Mouse (Mus musculus) lung, adult 10 weeks (tissue): Measurements from ENCODE around the gene Naa35. TPM values are rescaled to one million over a fixed set of nuclear protein-coding genes. Genes with fewer than 3 reads are reported as not detected.

ENCODE experiments used
- polyA plus RNA-seq: library from polyadenylated mRNA; stranded (reverse); fragments of 350-450 nt; fragmentation: Illumina TruSeq; extraction: RNeasy Lipid Tissue Mini Kit (QIAGEN cat#74804); gene quantifications from one replicate; pipeline ENCODE4 v1.2.3, GENCODE M21; 2014; ENCODE audit warnings: low read depth, low replicate concordance; ENCODE audit not compliant: insufficient read depth

Gene Naa35
- polyA plus RNA-seq, result 38.0 TPM

DNA sequence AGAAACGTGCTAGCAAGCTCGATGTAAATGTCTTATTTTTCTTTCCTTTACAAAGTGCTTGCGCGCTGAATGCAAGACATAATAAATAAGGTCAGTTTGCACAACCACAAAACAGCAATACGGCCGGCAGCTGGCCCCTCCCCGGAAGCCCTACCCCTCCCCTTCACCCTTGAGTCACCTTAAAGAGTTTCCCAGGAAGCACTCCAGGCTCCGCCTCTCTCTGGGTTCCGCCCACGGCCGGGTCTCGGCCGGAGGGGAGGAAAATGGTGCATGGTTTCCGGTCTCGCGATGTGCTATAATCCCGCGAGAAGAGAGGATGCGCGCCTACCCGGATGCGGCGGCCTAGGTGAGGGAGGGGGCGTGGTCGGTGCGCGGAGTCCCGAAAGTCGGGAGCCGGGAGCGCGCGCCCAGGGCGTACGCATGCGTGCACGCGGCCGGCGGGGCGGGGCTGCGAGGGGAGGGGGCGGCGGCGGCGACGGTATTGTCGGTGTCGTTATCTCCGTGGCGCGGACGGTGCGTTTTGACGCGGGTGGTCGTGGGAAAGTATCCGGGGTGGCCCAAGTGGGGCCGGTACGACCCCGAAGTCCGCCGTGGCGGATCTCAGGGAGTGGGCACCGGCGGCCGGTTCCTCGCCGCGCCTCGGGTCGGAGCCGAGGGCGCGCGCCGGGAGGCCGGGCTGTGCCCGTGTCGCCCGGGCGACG, at the start of gene Naa35, which contains the start of gene Agtpbp1:
Naa35 (plus strand) TSS at position 313 of the 701 bp plus-strand sequence.
Agtpbp1 (minus strand) TSS at position 281 of the 701 bp plus-strand sequence.

DNA sequence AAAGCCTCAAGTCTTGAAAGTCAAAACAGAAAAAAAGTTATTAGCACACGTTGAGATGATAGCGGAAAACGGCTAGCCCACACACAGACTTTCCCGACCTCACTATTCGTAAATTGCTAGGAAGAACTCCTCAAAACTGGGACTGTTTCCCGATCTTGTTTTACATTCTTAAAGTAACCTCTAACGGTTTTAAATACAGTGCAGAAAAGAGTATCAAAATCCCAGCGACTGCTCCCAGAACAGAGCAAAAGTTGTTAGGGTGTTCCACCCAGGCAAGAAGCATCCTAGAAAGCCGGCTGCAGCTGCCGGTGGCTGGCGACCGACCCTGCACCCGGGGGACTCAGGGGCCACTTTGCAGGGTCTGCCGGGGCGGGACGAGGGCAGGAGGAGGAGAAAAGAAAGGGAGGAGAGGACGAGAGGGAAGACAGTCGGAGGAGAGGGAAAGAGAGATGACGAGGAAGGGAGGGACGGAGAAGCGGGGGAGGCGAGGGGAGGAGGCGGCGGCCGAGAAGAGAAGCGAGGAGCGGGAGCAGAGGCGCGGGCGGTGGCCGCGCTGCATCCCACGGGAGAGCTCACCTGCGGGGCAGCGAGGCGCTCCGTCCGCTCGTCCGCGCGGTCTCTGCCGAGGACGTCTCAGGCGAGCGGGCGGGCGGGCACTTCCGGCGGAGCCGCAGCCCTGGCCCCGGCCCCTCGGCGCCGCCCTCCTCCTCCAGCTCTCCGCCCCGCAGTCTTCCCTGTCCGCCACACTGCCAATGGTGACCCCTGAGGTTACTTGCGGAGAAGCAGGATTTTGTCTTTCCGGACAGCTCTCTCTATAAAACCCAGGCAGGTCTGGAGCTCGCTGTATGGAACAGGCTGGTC, 90.3 kb downstream of the Naa35 start, which contains the start of gene Golm1:
Golm1 (minus strand) TSS at position 661 of the 861 bp plus-strand sequence.

Other genes with a start within 250 kb of the Naa35 start
- gene Agtpbp1, start within 50 bp of the Naa35 start, polyA plus RNA-seq, result 19.3 TPM
- 14.4 TPM for gene Golm1, start 90.6 kb downstream of the Naa35 start, polyA plus RNA-seq
- gene 4921517D22Rik, start 108.8 kb downstream of the Naa35 start, polyA plus RNA-seq, result not detected
- not detected for gene Spata31d1a, start 125.1 kb downstream of the Naa35 start, polyA plus RNA-seq
- not detected for gene Spata31d1b, start 127.0 kb downstream of the Naa35 start, polyA plus RNA-seq
- gene Spata31d1d, start 146.5 kb downstream of the Naa35 start, polyA plus RNA-seq, result not detected
- gene 1700014D04Rik, start 161.5 kb downstream of the Naa35 start, polyA plus RNA-seq, result not detected
- 66.0 TPM for gene Isca1, start 184.6 kb downstream of the Naa35 start, polyA plus RNA-seq
- not detected for gene Gm49354, start 197.0 kb downstream of the Naa35 start, polyA plus RNA-seq
- 32.6 TPM for gene Tut7, start 237.9 kb downstream of the Naa35 start, polyA plus RNA-seq